Mouse (Mus musculus) spleen, adult 2 months (tissue): Measurements from ENCODE around the gene Herc3.

Experiments used
- CTCF ChIP-seq: fragments of 200-500 bp; IDR thresholded peaks from 2 replicates; pipeline ENCODE4 v1.5.1; 2011; ENCODE audit warnings: mild to moderate bottlenecking, inconsistent platforms; ENCODE audit not compliant: insufficient read depth, insufficient read length, insufficient replicate concordance; ENCODE audit errors: extremely low read depth
- POLR2A ChIP-seq: fragments of 200-500 bp; IDR thresholded peaks from 2 replicates; pipeline ENCODE4 v1.6.1; 2011; ENCODE audit warnings: low read depth, low read length, inconsistent platforms

GRCm38 (mm10) chr6:58826089-58826488 is 5.2 kb upstream of the Herc3 start:
- TF ChIP-seq CTCF: no peak
- no peak for TF ChIP-seq POLR2A
